Mouse (Mus musculus) hindbrain, embryonic 10.5 days (tissue): Measurements from ENCODE around the gene Spink4. TPM values are rescaled to one million over a fixed set of nuclear protein-coding genes. Genes with fewer than 3 reads are reported as not detected.

Experiments used
- DNase-seq: peaks from one replicate; pipeline ENCODE4 v3.0.0-alpha.2; 2017; ENCODE audit warnings: low spot score
- H3K27ac ChIP-seq: fragments of 300-500 bp; sonication (generic); 2 replicates; pipeline ENCODE4 v1.5.1; 2016; ENCODE audit warnings: mild to moderate bottlenecking, moderate library complexity
- H3K27me3 ChIP-seq: fragments of 300-500 bp; sonication (generic); 2 replicates; pipeline ENCODE4 v1.6.1; 2016; ENCODE audit warnings: mild to moderate bottlenecking; ENCODE audit not compliant: poor library complexity, insufficient read depth, severe bottlenecking
- H3K36me3 ChIP-seq: fragments of 300-500 bp; sonication (generic); 2 replicates; pipeline ENCODE4 v1.6.1; 2016; ENCODE audit warnings: mild to moderate bottlenecking, moderate library complexity
- H3K4me1 ChIP-seq: fragments of 300-500 bp; sonication (generic); replicated peaks from 2 replicates; pipeline ENCODE4 v1.6.1; 2016; ENCODE audit warnings: mild to moderate bottlenecking
- H3K4me3 ChIP-seq: fragments of 300-500 bp; sonication (generic); 2 replicates; pipeline ENCODE4 v1.5.1; 2016; ENCODE audit warnings: mild to moderate bottlenecking, moderate library complexity
- H3K9me3 ChIP-seq: fragments of 300-500 bp; sonication (generic); 2 replicates; pipeline ENCODE4 v1.6.1; 2016; ENCODE audit warnings: mild to moderate bottlenecking, moderate library complexity
- WGBS: fragments of 180-500 bp; shearing (Covaris S2); methylation state at CpG from one replicate; pipeline ENCODE4 v1.1.7; 2016; 5-methylcytosine and 5-hydroxymethylcytosine counted together
- polyA plus RNA-seq: library from polyadenylated mRNA; unstranded; fragments of >200 nt; fragmentation: Nextera tagmentation; extraction: Ambion mirVana; gene quantifications from 2 replicates; pipeline ENCODE4 v1.2.1, GENCODE M21; 2016

Gene Spink4
- polyA plus RNA-seq, 1 experiment from 2014 or later, result not detected

- Histone ChIP-seq H3K9me3 (no peaks in the 10 kb centered on the region), H3K27ac (no peak overlapping the region), H3K4me1 (no peaks in the 10 kb centered on the region), H3K4me3 (no peak overlapping the region), H3K36me3 (no peaks in the 10 kb centered on the region), H3K27me3 (no peaks in the 10 kb centered on the region)
- 80% methylated on average over 4 of the region's 4 CpGs for WGBS
- DNase-seq, result no peak
These were observed 34.0 kb upstream of the Spink4 start for GRCm38 (mm10) chr4:40885883-40886282.

DNA sequence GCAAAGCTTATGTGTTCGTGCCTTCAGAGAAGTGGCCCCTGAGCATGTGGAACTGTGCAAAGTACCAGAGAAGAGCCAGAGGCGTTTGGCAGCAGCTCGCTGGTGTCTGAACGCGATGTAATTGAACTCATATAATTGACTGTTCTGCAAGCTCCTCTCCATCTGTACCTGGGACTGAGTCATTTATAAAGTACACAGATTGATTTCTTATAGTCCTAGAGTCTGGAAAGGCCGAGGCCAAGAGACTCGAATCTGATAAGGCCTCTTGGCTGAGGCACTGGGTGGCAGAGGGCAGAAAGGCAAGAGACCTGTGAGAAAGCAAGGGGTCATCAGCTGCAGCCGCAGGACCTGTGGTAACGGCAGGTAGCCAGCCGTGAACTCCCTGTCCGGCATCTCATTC, 31.0 kb upstream of the Spink4 start:
- no peaks in the 10 kb centered on the region for H3K9me3 ChIP-seq
- 88% methylated on average over 11 of the region's 11 CpGs for WGBS
- no peak for DNase-seq

GRCm38 (mm10) chr4:40889252-40889651, 30.6 kb upstream of the Spink4 start:
- no peak for DNase-seq
- Histone ChIP-seq H3K36me3 (no peaks in the 10 kb centered on the region), H3K27ac (no peak overlapping the region), H3K9me3 (no peaks in the 10 kb centered on the region), H3K4me3 (no peak overlapping the region), H3K27me3 (no peaks in the 10 kb centered on the region), H3K4me1 (no peaks in the 10 kb centered on the region)
- WGBS, result 65% methylated on average over 3 of the region's 3 CpGs

More for the DNA sequence above, 31.0 kb upstream of the Spink4 start:
- no peaks in the 10 kb centered on the region for H3K36me3 ChIP-seq
- H3K27ac ChIP-seq, result no peak overlapping the region
- H3K27me3 ChIP-seq, result no peaks in the 10 kb centered on the region
- no peaks in the 10 kb centered on the region for H3K4me1 ChIP-seq
- no peak overlapping the region for H3K4me3 ChIP-seq

GRCm38 (mm10) chr4:40889983-40890382, 29.9 kb upstream of the Spink4 start:
- H3K27me3 ChIP-seq, result no peaks in the 10 kb centered on the region
- no peak overlapping the region for H3K4me3 ChIP-seq
- no peaks in the 10 kb centered on the region for H3K4me1 ChIP-seq
- no peaks in the 10 kb centered on the region for H3K36me3 ChIP-seq
- no peak overlapping the region for H3K27ac ChIP-seq
- 88% methylated on average over 4 of the region's 4 CpGs for WGBS
- no peak for DNase-seq
- H3K9me3 ChIP-seq, result no peaks in the 10 kb centered on the region

- no peaks in the 10 kb centered on the region for H3K9me3 ChIP-seq
- WGBS, result 82% methylated on average over 5 of the region's 5 CpGs
- no peaks in the 10 kb centered on the region for H3K4me1 ChIP-seq
- H3K27ac ChIP-seq, result no peak overlapping the region
- H3K27me3 ChIP-seq, result no peaks in the 10 kb centered on the region
- no peak overlapping the region for H3K4me3 ChIP-seq
- no peak for DNase-seq
- no peaks in the 10 kb centered on the region for H3K36me3 ChIP-seq
These were observed 28.6 kb upstream of the Spink4 start for GRCm38 (mm10) chr4:40891206-40891605.

- 91% methylated on average over 3 of the region's 3 CpGs for WGBS
- Histone ChIP-seq H3K27me3 (no peaks in the 10 kb centered on the region), H3K4me3 (no peak overlapping the region), H3K36me3 (no peaks in the 10 kb centered on the region), H3K4me1 (no peaks in the 10 kb centered on the region), H3K9me3 (no peaks in the 10 kb centered on the region), H3K27ac (no peak overlapping the region)
- DNase-seq, result no peak
These were observed 24.7 kb upstream of the Spink4 start for GRCm38 (mm10) chr4:40895118-40895517.

DNA sequence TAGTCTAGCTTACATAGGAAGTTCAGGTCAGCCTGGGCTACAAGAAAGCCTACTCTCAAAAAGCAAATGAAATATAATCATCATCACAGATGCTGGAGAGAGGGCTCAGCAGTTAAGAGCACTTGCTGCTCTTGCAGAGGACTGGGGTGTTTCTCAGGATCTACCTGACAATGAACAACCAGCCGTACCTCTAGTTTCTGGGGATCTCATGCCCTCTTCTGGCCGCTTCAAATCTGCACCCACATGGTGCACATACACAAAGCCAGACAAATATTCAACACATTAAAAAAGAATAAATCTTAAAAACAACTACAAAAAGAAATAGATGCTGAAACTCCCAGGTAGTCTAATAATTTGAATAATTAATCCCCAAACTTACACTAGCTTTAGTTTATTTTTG, 24.2 kb upstream of the Spink4 start:
- Histone ChIP-seq H3K9me3 (no peaks in the 10 kb centered on the region), H3K4me1 (no peaks in the 10 kb centered on the region), H3K27me3 (no peaks in the 10 kb centered on the region), H3K4me3 (no peak overlapping the region), H3K27ac (no peak overlapping the region), H3K36me3 (no peaks in the 10 kb centered on the region)
- 96% methylated on average over 2 of the region's 2 CpGs for WGBS
- DNase-seq, result no peak

- whole genome bisulfite sequencing, result 81% methylated on average over 6 of the region's 6 CpGs
- Histone ChIP-seq H3K27me3 (no peaks in the 10 kb centered on the region), H3K27ac (no peak overlapping the region), H3K9me3 (no peaks in the 10 kb centered on the region), H3K4me3 (no peak overlapping the region), H3K36me3 (no peaks in the 10 kb centered on the region), H3K4me1 (no peaks in the 10 kb centered on the region)
- DNase-seq, result no peak
These were observed 21.3 kb upstream of the Spink4 start for GRCm38 (mm10) chr4:40898476-40899044.

DNA sequence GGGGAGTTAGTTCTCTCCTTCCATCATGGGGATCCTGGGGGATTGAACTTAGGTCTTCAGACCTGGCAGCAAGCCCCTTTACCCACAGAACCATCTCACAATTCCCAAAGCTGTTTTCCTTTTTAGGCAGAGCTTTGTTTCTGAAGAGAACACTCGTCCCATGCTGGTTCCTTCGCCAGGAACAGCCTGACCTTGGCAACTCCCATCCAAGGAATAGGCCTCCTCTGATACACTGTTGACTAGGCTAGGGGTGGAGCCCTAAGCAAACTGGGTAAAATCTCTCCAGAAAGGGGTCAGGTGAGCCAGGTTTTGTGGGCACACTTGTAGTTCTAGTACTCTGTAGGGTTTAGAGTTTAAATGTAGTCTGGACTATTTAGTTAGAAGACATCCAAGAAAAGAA, 20.6 kb upstream of the Spink4 start:
- no peak overlapping the region for H3K27ac ChIP-seq
- no peaks in the 10 kb centered on the region for H3K36me3 ChIP-seq
- 68% methylated on average over 2 of the region's 2 CpGs for WGBS
- no peak for DNase-seq
- H3K4me3 ChIP-seq, result no peak overlapping the region
- H3K4me1 ChIP-seq, result no peaks in the 10 kb centered on the region
- H3K9me3 ChIP-seq, result no peaks in the 10 kb centered on the region
- no peaks in the 10 kb centered on the region for H3K27me3 ChIP-seq

DNA sequence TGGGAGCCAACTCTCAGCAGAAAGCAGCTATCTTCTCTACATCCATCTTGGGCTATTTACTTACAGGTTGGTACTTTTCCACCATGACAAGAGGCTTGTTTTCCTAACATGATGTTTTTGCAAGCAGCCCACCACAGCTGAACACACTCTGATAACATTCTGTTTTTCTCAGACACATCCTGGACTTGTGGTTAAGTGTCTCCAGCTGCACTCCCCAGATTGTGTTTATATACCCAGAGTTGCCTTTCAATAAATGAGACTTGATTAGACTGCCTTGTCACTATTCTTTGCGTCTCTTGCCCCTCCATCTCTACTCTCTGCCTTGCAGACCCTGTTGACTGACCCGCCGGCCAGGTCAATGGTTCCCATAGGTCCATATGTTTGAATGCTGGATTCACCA, 19.8 kb upstream of the Spink4 start:
- no peaks in the 10 kb centered on the region for H3K9me3 ChIP-seq
- no peaks in the 10 kb centered on the region for H3K27me3 ChIP-seq
- DNase-seq, result no peak
- no peaks in the 10 kb centered on the region for H3K4me1 ChIP-seq
- H3K36me3 ChIP-seq, result no peaks in the 10 kb centered on the region
- no peak overlapping the region for H3K4me3 ChIP-seq
- no peak overlapping the region for H3K27ac ChIP-seq
- 95% methylated on average over 3 of the region's 3 CpGs for whole genome bisulfite sequencing

GRCm38 (mm10) chr4:40900612-40901011, 19.2 kb upstream of the Spink4 start:
- H3K27me3 ChIP-seq, result no peaks in the 10 kb centered on the region
- H3K4me1 ChIP-seq, result no peaks in the 10 kb centered on the region
- no peak for DNase-seq
- no peak overlapping the region for H3K4me3 ChIP-seq
- no peaks in the 10 kb centered on the region for H3K9me3 ChIP-seq
- no peak overlapping the region for H3K27ac ChIP-seq
- no peaks in the 10 kb centered on the region for H3K36me3 ChIP-seq
- WGBS, result 92% methylated on average over 4 of the region's 4 CpGs

- Histone ChIP-seq H3K27ac (no peak overlapping the region), H3K4me1 (peaks cover 5% of the 10 kb centered on the region; the same call in 1 of the 2 replicates), H3K4me3 (no peak overlapping the region), H3K9me3 (no peaks in the 10 kb centered on the region), H3K36me3 (no peaks in the 10 kb centered on the region), H3K27me3 (no peaks in the 10 kb centered on the region)
- WGBS, result 52% methylated on average over 1 of the region's 1 CpGs
- DNase-seq, result no peak
These were observed 13.6 kb upstream of the Spink4 start for GRCm38 (mm10) chr4:40906298-40906697.

DNA sequence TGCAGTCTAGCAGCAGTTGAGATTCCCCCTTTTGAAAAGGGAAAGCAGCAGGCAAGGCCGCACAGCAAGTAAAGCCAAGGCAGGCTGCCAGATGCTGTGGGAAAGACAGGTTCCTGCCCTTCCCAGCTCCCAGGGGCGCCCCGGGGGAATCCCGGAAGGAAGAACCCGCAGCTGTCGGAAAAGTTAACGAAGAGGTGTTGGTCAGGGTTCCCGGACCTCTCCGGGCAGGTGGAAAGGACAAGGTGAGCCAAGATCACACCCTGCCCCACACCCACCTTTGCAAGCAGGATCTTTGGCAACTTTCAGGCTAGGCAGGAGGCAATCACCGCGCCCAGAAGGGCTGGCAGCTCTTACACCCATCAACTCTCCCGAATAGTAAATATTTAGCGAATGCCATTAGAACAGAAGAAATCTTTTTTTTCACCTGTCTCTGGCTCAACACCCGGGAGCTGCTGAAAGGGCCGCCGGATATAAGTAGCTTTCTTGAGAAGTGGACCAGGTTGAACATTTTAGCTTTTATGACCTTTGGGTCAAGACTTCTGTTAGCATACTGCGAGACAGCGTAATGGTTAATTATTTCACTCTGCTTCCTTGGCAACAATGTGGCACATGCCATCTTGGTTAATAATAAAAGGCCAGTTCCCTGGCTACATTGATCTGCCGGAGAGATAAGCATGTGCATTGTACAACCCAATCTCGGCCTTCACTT, 11.4 kb upstream of the Spink4 start:
- Histone ChIP-seq H3K4me1 (peaks cover 5% of the 10 kb centered on the region; the same call in 1 of the 2 replicates), H3K9me3 (no peaks in the 10 kb centered on the region), H3K4me3 (no peak overlapping the region), H3K27ac (no peak overlapping the region), H3K27me3 (no peaks in the 10 kb centered on the region), H3K36me3 (no peaks in the 10 kb centered on the region)
- WGBS, result 58% methylated on average over 20 of the region's 20 CpGs
- no peak for DNase-seq
